Mouse (Mus musculus) testis, adult 2 months (tissue): ENCODE data around the gene Sipa1l1.

ENCODE experiments used
- CTCF ChIP-seq: fragments of 200-500 bp; IDR thresholded peaks from 2 replicates; pipeline ENCODE4 v1.5.1; 2012; ENCODE audit warnings: low read depth, mild to moderate bottlenecking, inconsistent platforms, low read length, moderate library complexity; ENCODE audit not compliant: control insufficient read depth, insufficient read depth, insufficient replicate concordance
- POLR2A ChIP-seq: fragments of 200-500 bp; IDR thresholded peaks from 2 replicates; pipeline ENCODE4 v1.6.1; 2012; ENCODE audit warnings: low read depth, mild to moderate bottlenecking, inconsistent platforms, low read length, moderate library complexity; ENCODE audit not compliant: control insufficient read depth

DNA sequence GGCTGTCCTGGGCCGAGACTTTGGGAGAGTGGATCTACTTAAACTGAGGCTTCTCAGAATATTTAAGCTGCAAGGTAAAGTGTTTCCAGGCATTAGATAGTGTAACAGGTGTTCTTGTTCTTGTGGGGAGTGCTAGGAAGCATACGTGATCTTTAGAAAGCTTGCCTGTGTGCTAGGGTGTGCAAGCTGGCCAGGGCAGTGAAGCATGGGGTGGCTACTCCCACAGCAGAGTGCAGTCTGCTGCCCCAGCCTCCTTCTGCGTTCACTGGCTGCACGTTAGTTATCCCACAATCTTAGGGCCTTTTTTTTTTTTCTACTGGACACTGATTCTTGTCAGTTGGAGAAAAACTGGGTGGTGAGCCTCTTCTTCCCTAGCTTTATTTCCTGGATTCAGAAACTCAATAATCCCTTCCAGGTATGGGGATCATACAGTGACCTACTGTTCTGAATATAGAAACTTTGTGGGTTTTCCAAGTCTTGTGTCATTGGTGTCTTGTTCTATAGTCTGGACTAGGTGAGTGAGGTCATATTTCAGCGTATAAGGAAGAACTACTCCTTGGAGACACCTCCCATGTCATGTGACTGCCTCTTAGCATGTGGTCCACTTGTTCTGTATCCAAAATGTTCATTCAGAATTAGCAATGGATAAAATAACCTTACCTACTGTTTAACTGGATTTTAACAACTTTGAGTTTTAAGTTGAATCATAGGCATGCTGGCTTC, 51.4 kb downstream of the Sipa1l1 start:
- TF ChIP-seq CTCF (no peak), POLR2A (no peak)
